Mouse (Mus musculus): ENCODE results near the gene Ret.

The Ret gene

GRCm38 (mm10) chr6:118197440-118197975, at the start of gene Ret:
Gene Ret (minus strand): TSS chr6:118197718.
- DNase-seq (ENCODE audit: extremely low read depth, low read depth, low spot score), result no peak

- DNase-seq (ENCODE audit: extremely low read depth, low read depth, low spot score), result no peak
Observed at GRCm38 (mm10) chr6:118247161-118247560, 49.6 kb upstream of the Ret start.

- no peak for DNase-seq (ENCODE audit: extremely low read depth, low read depth, low spot score)
Observed at GRCm38 (mm10) chr6:118244106-118244505, 46.6 kb upstream of the Ret start.

- DNase-seq (ENCODE audit: extremely low read depth, low read depth, low spot score), result no peak
Observed at GRCm38 (mm10) chr6:118242941-118243340, 45.4 kb upstream of the Ret start.

GRCm38 (mm10) chr6:118226072-118226471, 28.6 kb upstream of the Ret start:
- no peak for DNase-seq (ENCODE audit: extremely low read depth, low read depth, low spot score)

- no peak for DNase-seq (ENCODE audit: extremely low read depth, low read depth, low spot score)
Observed at GRCm38 (mm10) chr6:118222471-118222870, 25.0 kb upstream of the Ret start.

- DNase-seq (ENCODE audit: extremely low read depth, low read depth, low spot score), result no peak
Observed at GRCm38 (mm10) chr6:118215676-118216075, 18.2 kb upstream of the Ret start.

GRCm38 (mm10) chr6:118208326-118208725, 10.8 kb upstream of the Ret start:
- DNase-seq (ENCODE audit: extremely low read depth, low read depth, low spot score), result no peak

GRCm38 (mm10) chr6:118206386-118206785, 8.9 kb upstream of the Ret start:
- no peak for DNase-seq (ENCODE audit: extremely low read depth, low read depth, low spot score)

- no peak for DNase-seq (ENCODE audit: extremely low read depth, low read depth, low spot score)
Observed at GRCm38 (mm10) chr6:118205176-118205890, 7.8 kb upstream of the Ret start.

- no peak for DNase-seq (ENCODE audit: extremely low read depth, low read depth, low spot score)
Observed at GRCm38 (mm10) chr6:118204112-118204511, 6.6 kb upstream of the Ret start.

GRCm38 (mm10) chr6:118196751-118197439, 623 bp downstream of the Ret start:
- no peak for DNase-seq (ENCODE audit: extremely low read depth, low read depth, low spot score)

GRCm38 (mm10) chr6:118195108-118195507, 2.4 kb downstream of the Ret start:
- DNase-seq (ENCODE audit: extremely low read depth, low read depth, low spot score), result no peak

- no peak for DNase-seq (ENCODE audit: extremely low read depth, low read depth, low spot score)
Observed at GRCm38 (mm10) chr6:118192882-118193281, 4.6 kb downstream of the Ret start.

- no peak for DNase-seq (ENCODE audit: extremely low read depth, low read depth, low spot score)
Observed at GRCm38 (mm10) chr6:118192199-118192598, 5.3 kb downstream of the Ret start.

GRCm38 (mm10) chr6:118189764-118190163, 7.8 kb downstream of the Ret start:
- no peak for DNase-seq (ENCODE audit: extremely low read depth, low read depth, low spot score)

GRCm38 (mm10) chr6:118188599-118188998, 8.9 kb downstream of the Ret start:
- DNase-seq (ENCODE audit: extremely low read depth, low read depth, low spot score), result no peak

GRCm38 (mm10) chr6:118187285-118187641, 10.3 kb downstream of the Ret start:
- DNase-seq (ENCODE audit: extremely low read depth, low read depth, low spot score), result no peak

GRCm38 (mm10) chr6:118186620-118187284, 10.8 kb downstream of the Ret start:
- DNase-seq (ENCODE audit: extremely low read depth, low read depth, low spot score), result no peak

- DNase-seq (ENCODE audit: extremely low read depth, low read depth, low spot score), result no peak
Observed at GRCm38 (mm10) chr6:118184126-118184525, 13.4 kb downstream of the Ret start.

GRCm38 (mm10) chr6:118180085-118180423, 17.5 kb downstream of the Ret start:
- no peak for DNase-seq (ENCODE audit: extremely low read depth, low read depth, low spot score)
